Mouse (Mus musculus) stomach, postnatal 0 days (tissue): Measurements from ENCODE around the gene Ntrk2.

Source experiments
- CTCF ChIP-seq: IDR thresholded peaks from 2 replicates; pipeline ENCODE4 v1.5.1; 2016; ENCODE audit warnings: antibody characterized with exemption, low read depth, mild to moderate bottlenecking, moderate library complexity
- EP300 ChIP-seq: optimal IDR thresholded peaks from 2 replicates; pipeline ENCODE3; 2016; ENCODE audit warnings: antibody characterized with exemption

DNA sequence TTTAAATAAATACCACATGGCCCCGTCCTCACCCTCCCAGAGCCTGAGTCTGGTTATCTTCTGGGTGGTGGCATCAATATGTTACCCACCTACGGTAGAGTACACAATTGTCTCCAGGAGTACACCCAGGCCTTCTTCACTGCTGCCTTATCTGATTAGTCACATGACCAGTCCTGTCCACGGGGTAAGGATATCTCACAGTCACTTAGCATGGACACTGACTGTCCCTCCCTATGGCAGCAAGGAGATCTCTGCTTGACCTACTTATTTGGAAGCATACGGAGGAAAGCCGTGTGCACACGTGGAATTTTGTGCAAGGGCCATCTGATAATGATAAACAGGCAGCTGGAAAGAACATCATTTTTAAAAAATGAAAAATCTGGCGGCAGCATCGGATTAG lies 367.5 kb downstream of the Ntrk2 start:
- TF ChIP-seq CTCF (no peak), EP300 (no peak)
